Mouse (Mus musculus) megakaryocyte, adult 5-6 weeks (primary cell): ENCODE measurements around the gene Prkca. TPM values are rescaled to one million over a fixed set of nuclear protein-coding genes. Genes with fewer than 3 reads are reported as not detected.

ENCODE experiments used
- ATAC-seq: 2 replicates; pipeline ENCODE4 v1.8.0; 2016; ENCODE audit warnings: mild to moderate bottlenecking, inconsistent platforms; ENCODE audit not compliant: poor library complexity, severe bottlenecking
- total RNA-seq, 2 experiments: library from RNA; stranded (forward) in 1 of 2; stranded (reverse) in 1 of 2; fragments of 153-499, 151-499 nt in 1 of 2; fragments of 221-1000, 200-1000 nt in 1 of 2; gene quantifications; 2 replicates each; pipeline versions ENCODE4 v1.2.3 to v1.2.4; 2015 to 2017

Prkca gene
- total RNA-seq, 2 experiments from 2014 or later, result 4.3 to 6.4 TPM

DNA sequence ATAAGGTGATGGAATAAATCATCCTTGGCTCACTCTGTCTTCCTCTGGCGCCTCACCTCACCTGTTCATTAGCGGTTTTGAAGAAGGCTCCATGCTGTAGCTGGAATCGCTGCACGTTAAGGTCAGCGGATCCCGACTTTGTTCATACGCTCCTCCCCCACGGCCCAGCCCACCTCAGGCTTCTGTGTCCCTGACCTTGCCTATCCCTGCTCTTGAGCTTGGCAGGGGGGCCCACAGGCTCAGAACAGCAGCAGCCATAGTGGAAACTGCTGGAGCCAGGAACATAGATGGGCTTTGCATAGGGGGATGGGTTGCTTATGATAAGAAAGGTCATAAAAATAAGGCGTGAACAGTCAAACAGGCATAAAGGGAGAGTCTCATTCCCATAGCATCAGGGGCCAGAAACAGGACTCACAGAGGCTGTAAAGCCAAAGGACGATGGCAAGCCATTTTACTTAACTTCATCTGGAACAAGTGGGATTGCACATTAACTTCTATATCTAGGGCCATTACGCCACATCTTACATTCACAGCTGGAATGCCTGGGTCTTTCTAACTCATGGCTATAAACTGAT, 102.7 kb downstream of the Prkca start:
- no peak for ATAC-seq

- ATAC-seq, result no peak
These were observed 104.6 kb downstream of the Prkca start for GRCm38 (mm10) chr11:108239173-108239572.

DNA sequence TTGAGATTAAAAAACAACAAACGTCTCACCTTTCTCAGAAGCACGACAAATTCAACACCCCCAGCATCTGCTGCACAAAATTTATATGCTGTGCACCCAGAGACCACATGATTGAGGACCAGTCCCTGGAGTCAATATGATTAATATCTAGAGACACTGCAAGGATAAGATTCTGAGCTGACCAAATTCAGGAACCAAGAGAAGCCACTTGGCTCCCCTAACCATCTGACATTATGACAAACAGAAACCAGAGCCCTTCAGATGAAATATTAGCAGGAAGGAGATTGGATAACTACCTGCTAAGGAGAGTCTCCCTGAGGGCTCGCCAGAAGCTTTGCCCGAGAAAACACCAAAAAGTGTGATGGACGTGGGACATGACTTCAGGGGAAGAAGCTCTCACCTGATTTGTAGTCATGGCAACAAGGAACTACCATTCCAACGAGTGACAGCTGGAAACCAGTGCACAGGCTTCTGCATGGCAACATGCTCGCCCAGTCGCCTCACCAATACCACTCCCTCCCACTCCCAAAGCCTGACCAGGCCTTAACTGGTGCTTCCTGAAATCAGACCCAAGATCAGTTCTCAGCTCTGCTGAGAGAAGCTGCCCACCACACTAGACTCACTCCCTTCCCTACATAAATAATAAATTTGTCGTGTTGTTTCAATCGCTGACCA, 106.8 kb downstream of the Prkca start:
- ATAC-seq, result no peak

- ATAC-seq, result no peak
These were observed 107.5 kb downstream of the Prkca start for GRCm38 (mm10) chr11:108236195-108236594.

GRCm38 (mm10) chr11:108235081-108235703, 108.5 kb downstream of the Prkca start:
- ATAC-seq, result peak; percentile 86

- no peak for ATAC-seq
These were observed 110.7 kb downstream of the Prkca start for GRCm38 (mm10) chr11:108233015-108233414.

DNA sequence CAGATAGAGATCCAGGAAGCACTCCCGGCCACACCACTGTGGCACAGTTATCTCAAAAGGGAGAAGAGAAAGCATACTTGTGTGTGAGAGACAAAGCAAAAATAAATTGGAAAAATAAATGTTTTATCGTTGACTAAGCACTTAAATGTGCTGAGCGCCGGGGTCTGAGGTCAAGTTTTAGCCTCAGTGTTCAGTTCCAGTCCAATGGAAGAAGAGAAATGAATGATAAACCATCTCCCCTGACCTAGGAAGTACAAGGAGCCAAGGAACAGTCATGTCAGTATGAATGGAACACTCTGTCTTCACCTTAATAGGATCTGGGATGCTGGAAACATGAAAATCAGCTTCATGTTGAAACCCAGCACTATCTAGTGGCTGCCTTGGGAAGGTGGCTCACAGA, 113.6 kb downstream of the Prkca start:
- no peak for ATAC-seq

GRCm38 (mm10) chr11:108229176-108229946, 114.4 kb downstream of the Prkca start:
- ATAC-seq, result no peak

DNA sequence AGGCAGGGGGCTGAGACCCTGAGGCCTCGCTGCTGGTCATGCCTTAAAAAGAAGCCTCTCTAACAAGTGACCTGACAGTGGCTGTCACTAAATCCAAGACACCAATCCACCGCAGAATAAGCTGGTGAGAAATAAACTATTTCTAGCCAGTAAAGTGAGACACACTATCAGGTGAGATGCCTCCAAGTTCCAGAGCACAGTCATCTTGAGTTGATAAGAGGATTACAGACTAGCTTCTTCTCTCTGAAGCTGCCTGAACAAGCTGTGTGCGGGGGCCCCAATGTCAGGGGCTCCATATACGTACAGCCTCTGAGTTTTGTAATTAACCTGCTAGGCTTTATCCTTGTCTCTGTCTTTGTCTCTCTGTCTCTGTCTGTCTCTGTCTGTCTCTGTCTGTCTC, 115.2 kb downstream of the Prkca start:
- ATAC-seq, result no peak

GRCm38 (mm10) chr11:108226248-108226647, 117.5 kb downstream of the Prkca start:
- no peak for ATAC-seq

DNA sequence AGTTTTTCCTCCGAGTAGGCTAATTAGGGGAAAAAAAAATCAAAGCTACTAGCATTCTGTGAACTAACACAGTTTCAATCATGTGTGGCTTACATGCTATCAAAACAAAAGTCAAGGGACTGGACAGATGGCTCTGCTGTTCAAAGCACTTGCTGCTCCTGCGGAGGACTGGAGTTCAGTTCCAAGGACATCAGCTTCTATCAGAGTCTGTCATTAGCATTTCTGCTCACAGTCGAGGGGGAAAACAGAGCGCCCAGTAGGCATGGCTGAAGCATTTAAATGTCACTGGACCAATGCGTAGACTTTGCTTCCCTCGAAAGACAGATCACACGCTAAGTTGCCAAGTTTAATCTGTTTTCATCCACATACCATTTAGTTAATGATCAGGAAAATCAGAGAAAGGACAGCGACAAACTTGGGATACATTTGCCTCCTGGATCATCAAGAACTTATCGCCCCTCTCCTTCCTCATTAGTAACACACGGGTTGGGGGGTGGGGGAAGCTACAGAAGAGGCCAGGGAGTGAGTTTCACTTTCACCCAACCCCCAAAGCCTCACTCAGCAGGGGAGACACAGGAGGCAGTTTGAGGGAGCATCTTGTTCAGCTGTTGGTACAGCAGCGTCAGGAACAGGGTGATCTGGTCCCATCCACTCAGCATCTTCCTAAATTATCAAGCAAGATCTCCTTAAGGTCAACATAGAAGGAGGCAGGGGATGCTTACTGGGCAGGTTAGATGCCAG, 119.3 kb downstream of the Prkca start:
- ATAC-seq, result no peak

- ATAC-seq, result no peak
These were observed 120.0 kb downstream of the Prkca start for GRCm38 (mm10) chr11:108223613-108224232.

GRCm38 (mm10) chr11:108223154-108223553, 120.6 kb downstream of the Prkca start:
- ATAC-seq, result peak; percentile 75

GRCm38 (mm10) chr11:108222616-108223015, 121.1 kb downstream of the Prkca start:
- peak; percentile 79 for ATAC-seq

GRCm38 (mm10) chr11:108222026-108222425, 121.7 kb downstream of the Prkca start:
- ATAC-seq, result no peak

GRCm38 (mm10) chr11:108221124-108221835, 122.4 kb downstream of the Prkca start:
- ATAC-seq, result no peak

- ATAC-seq, result no peak
These were observed 123.1 kb downstream of the Prkca start for GRCm38 (mm10) chr11:108220605-108221004.

GRCm38 (mm10) chr11:108217043-108217442, 126.7 kb downstream of the Prkca start:
- no peak for ATAC-seq

- ATAC-seq, result no peak
These were observed 127.7 kb downstream of the Prkca start for GRCm38 (mm10) chr11:108216064-108216463.

DNA sequence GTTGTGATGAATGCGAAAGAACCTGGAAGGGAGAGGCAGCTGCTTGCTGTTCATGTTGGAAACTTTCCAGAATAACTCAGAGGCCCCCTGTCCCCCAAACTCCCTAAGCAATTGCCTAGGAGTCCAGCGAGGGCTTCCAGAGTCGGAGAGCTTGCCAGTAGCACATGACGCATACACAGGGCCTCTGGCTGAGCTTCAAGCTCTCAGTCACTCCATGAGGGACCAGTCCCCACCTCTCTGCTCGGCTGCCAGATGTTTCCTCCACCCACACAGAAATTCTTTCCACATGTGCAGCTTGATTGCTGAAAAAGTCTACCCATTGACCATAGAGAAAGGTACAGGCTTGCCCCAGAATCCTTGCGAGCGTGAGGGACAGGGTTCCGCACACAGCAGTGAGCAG, 128.3 kb downstream of the Prkca start:
- no peak for ATAC-seq
